Mouse (Mus musculus): ENCODE data around the gene Cilp2.

DNA sequence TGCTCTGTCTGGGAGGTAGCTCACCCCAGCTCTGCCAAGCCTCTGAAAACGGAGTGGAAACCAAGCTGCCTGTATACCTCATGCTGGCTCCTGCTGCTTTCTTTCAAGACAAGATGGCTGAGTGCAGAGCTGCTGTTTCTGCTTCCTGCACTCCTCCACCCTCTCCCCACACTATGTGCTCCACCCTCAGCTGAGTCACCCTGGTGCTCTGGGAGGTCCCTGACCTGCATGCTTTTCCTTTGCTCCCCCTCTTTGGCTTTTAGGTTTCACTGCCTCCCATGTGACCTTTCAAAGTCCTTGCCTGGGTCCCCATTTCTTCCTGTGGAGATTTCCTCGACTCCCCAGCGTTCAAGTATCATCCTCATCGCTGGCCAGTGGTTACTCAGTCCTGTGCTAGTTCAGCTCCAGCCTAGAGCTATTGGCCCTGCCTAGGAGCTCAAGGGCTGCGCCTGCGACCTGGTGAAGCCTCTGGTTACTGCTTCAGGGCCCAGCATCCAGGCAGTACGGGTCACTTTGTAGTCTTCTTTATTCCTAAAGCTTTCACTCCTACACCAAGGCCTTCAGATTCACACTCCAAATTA, 36.5 kb downstream of the Cilp2 start:
- TF ChIP-seq POLR2A (IDR thresholded peaks at IDR 0.05; ENCODE audit: low read depth, low read length) (no peak), CTCF (conservative IDR thresholded peaks at IDR 0.05; ENCODE audit: insufficient read depth, insufficient read length, low read depth, low read length) (no peak)
